ENCODE assay signal across 26 mouse cellular contexts in genomic region chr2:117556301-117556700, GRCm38 (mm10).
DNase-seq lines count a peak whose midpoint lies in the region; ATAC-seq and TF ChIP-seq lines count a peak whose summit lies in the region.
"Had no signal": no experiment of that assay in that cellular context is flagged by ENCODE, and none has a peak within 500 bp of the region (broad histone marks: within the 10 kb centered on the region; RNA-seq: fewer than 3 reads in every experiment).

No protein-coding gene starts in this region.

- no peak overlapping the region for H3K27ac ChIP-seq in midbrain, embryonic 11.5 days (ENCODE audit: low read depth, low read length)
- H3K27ac ChIP-seq in midbrain, embryonic 16.5 days (ENCODE audit: low read length) = no peak overlapping the region
- H3K27ac ChIP-seq: embryonic facial prominence, embryonic 15.5 days; forebrain, embryonic 10.5 days; heart, embryonic 13.5 days; hindbrain, embryonic 14.5 days; midbrain, embryonic 12.5 days had no signal

- ATAC-seq in midbrain, embryonic 11.5 days (ENCODE audit: low FRiP score) = peak; percentile 69; the same call in 1 of the 2 replicates
- no peak for ATAC-seq in midbrain, embryonic 16.5 days
- ATAC-seq: intestine, postnatal 0 days had no signal

- H3K4me3 ChIP-seq in midbrain, embryonic 11.5 days (ENCODE audit: low read depth, low read length) = no peak overlapping the region
- no peak overlapping the region for H3K4me3 ChIP-seq in midbrain, embryonic 16.5 days (ENCODE audit: low read depth, low read length)
- no peak overlapping the region for H3K4me3 ChIP-seq in myocyte
- H3K4me3 ChIP-seq: embryonic facial prominence, embryonic 15.5 days; forebrain, embryonic 10.5 days; heart, embryonic 13.5 days; midbrain, embryonic 12.5 days had no signal

- no peak for TF ChIP-seq CTCF in brain, embryonic 14.5 days (IDR thresholded peaks at IDR 0.05; ENCODE audit: borderline replicate concordance, extremely low read depth, insufficient read depth, insufficient read length)

- no peaks in the 10 kb centered on the region for H3K36me3 ChIP-seq in midbrain, embryonic 11.5 days (ENCODE audit: control insufficient read depth, insufficient read depth, low read length)
- no peaks in the 10 kb centered on the region for H3K36me3 ChIP-seq in midbrain, embryonic 16.5 days (ENCODE audit: control insufficient read depth, insufficient read depth, low read length)
- H3K36me3 ChIP-seq in myocyte (ENCODE audit: control insufficient read depth, insufficient read depth) = no peaks in the 10 kb centered on the region
- H3K36me3 ChIP-seq: embryonic facial prominence, embryonic 15.5 days; forebrain, embryonic 10.5 days; heart, embryonic 13.5 days; midbrain, embryonic 12.5 days had no signal

- WGBS in midbrain, embryonic 11.5 days = 64% methylated on average over 2 of the region's 2 CpGs
- WGBS in midbrain, embryonic 16.5 days = 56% methylated on average over 2 of the region's 2 CpGs

- DNase-seq in midbrain, embryonic 11.5 days (ENCODE audit: low spot score, missing footprints) = peak; percentile 66
- peak; percentile 27 for DNase-seq in brain, embryonic 14.5 days (ENCODE audit: low read depth)
- peak; percentile 35 for DNase-seq in fibroblast of lung, adult 2 months (ENCODE audit: low read depth)
- no peak for DNase-seq in Muller cell, postnatal 12 days (ENCODE audit: inconsistent ontology term)
- DNase-seq in right cerebral cortex, postnatal 10 days (ENCODE audit: low spot score in 2 of 2) = no peak
- DNase-seq: adrenal gland, postnatal 36 days; cerebellum, adult 18-20 months; cerebellum, postnatal 36 days; gastrocnemius, postnatal 10 days; heart, adult 18-20 months; heart, postnatal 36 days; lung, adult 2 months; lung, postnatal 4 days; retina, postnatal 1 day; right cerebral cortex, postnatal 4 days; thymus, adult 2 months had no signal

- no peak overlapping the region for H3K9ac ChIP-seq in midbrain, embryonic 11.5 days (ENCODE audit: low read length)
- no peak overlapping the region for H3K9ac ChIP-seq in midbrain, embryonic 16.5 days (ENCODE audit: low read depth, low read length)
- H3K9ac ChIP-seq: embryonic facial prominence, embryonic 15.5 days; heart, embryonic 13.5 days; hindbrain, embryonic 14.5 days; midbrain, embryonic 12.5 days had no signal

- H3K9me3 ChIP-seq in midbrain, embryonic 11.5 days (ENCODE audit: control insufficient read depth, low read length) = no peaks in the 10 kb centered on the region
- H3K9me3 ChIP-seq in midbrain, embryonic 16.5 days (replicated peaks; ENCODE audit: control insufficient read depth, low read length, poor library complexity, severe bottlenecking) = no peaks in the 10 kb centered on the region
- H3K9me3 ChIP-seq: embryonic facial prominence, embryonic 15.5 days; forebrain, embryonic 10.5 days; heart, embryonic 13.5 days; midbrain, embryonic 12.5 days had no signal

- H3K79me2 ChIP-seq in myocyte (ENCODE audit: control insufficient read depth, insufficient read depth) = no peaks in the 10 kb centered on the region

- TF ChIP-seq POLR2A in brain, embryonic 14.5 days (IDR thresholded peaks at IDR 0.05; ENCODE audit: borderline replicate concordance, extremely low read depth, insufficient read depth, insufficient read length, poor library complexity, severe bottlenecking) = no peak
- TF ChIP-seq POLR2A in myocyte (IDR thresholded peaks at IDR 0.05; ENCODE audit: insufficient read length, low read depth) = no peak

- H3ac ChIP-seq in myocyte (ENCODE audit: control insufficient read depth, insufficient read length) = no peak overlapping the region

- H3K4me2 ChIP-seq in midbrain, embryonic 11.5 days = no peak overlapping the region
- no peak overlapping the region for H3K4me2 ChIP-seq in midbrain, embryonic 16.5 days (ENCODE audit: low read length)
- H3K4me2 ChIP-seq in myocyte (ENCODE audit: low read depth) = no peak overlapping the region
- H3K4me2 ChIP-seq: embryonic facial prominence, embryonic 15.5 days; heart, embryonic 13.5 days; hindbrain, embryonic 14.5 days; liver, embryonic 11.5 days; midbrain, embryonic 12.5 days had no signal

- no peaks in the 10 kb centered on the region for H3K4me1 ChIP-seq in midbrain, embryonic 11.5 days (ENCODE audit: control insufficient read depth, insufficient read depth, low read length)
- no peaks in the 10 kb centered on the region for H3K4me1 ChIP-seq in midbrain, embryonic 16.5 days (ENCODE audit: control insufficient read depth, insufficient read depth, low read length)
- H3K4me1 ChIP-seq: embryonic facial prominence, embryonic 15.5 days; heart, embryonic 13.5 days had no signal

- H3K27me3 ChIP-seq in midbrain, embryonic 11.5 days (ENCODE audit: control insufficient read depth, insufficient read depth, low read length) = no peaks in the 10 kb centered on the region
- H3K27me3 ChIP-seq in midbrain, embryonic 16.5 days (ENCODE audit: control insufficient read depth, insufficient read depth, low read depth, low read length) = no peaks in the 10 kb centered on the region
- no peaks in the 10 kb centered on the region for H3K27me3 ChIP-seq in myocyte (ENCODE audit: control insufficient read depth, insufficient read depth, insufficient read length)
- H3K27me3 ChIP-seq: CH12.LX; embryonic facial prominence, embryonic 15.5 days; heart, embryonic 13.5 days; midbrain, embryonic 12.5 days had no signal

TF ChIP-seq in myocyte, 11 proteins besides CTCF, POLR2A, EP300 and RAD21:
- TF ChIP-seq MYOD1 (IDR thresholded peaks at IDR 0.05; ENCODE audit: control insufficient read depth in 1 of 3, insufficient read length in 2 of 3, low read depth in 2 of 3) (peak in 2 of 3 experiments; percentile 40 to 60), MYOG (IDR thresholded peaks at IDR 0.05; ENCODE audit: control insufficient read depth in 1 of 3, insufficient read depth in 1 of 3, insufficient read length in 2 of 3, low read depth in 2 of 3) (peak in 1 of 3 experiments; percentile 64), POLR2AphosphoS2 (IDR thresholded peaks at IDR 0.05; ENCODE audit: insufficient read length, low read depth) (no peak)

Comparison
In these comparisons a context has a peak if more than half of its experiments do, and no peak if none do; other contexts are left out.
1. DNase-seq: peak in midbrain, embryonic 11.5 days (single experiment), brain, embryonic 14.5 days (single experiment) and fibroblast of lung, adult 2 months (single experiment); none in Muller cell, postnatal 12 days (single experiment) and right cerebral cortex, postnatal 10 days (0 of 2).